29 mouse cellular contexts compared by ENCODE assay signal in the genomic region with DNA sequence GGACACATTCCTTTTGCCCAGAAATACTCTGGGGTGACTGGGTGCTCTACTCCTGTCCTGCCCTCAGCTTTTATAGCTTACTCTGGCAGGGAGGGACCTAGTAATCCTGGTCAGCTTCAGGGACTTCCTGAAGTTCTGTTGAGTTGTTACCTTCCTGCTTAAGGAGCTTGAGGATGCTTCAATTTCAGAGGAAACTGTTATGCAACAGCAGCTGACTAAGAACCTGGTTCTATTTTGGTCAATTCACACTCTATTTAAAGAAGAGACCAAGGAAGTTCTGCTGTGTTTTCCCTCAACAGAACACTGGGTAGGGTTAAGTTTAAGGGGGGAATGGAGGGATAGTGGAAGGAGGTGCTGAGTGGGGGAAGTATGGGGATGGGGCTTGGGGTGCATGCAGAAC. TPM values are rescaled to one million over a fixed set of nuclear protein-coding genes. Genes with fewer than 3 reads are reported as not detected.
"Had no signal": no experiment of that assay in that cellular context is flagged by ENCODE, and none has a peak within 500 bp of the region (broad histone marks: within the 10 kb centered on the region; RNA-seq: fewer than 3 reads in every experiment).

No protein-coding gene starts in this region.

- DNase-seq: cerebellum, adult 9-11 months; cerebellum, postnatal 10 days; cerebellum, postnatal 14 days; cerebellum, postnatal 25 days; cerebellum, postnatal 36 days; embryo, embryonic 11 days; forebrain, postnatal 0 days; gastrocnemius, adult 2 months; gastrocnemius, postnatal 14 days; gastrocnemius, postnatal 25 days; gastrocnemius, postnatal 36 days; heart, adult 11 months; heart, adult 18-20 months; heart, adult 2 months had no signal

- ATAC-seq: forebrain, embryonic 13.5 days; forebrain, embryonic 14.5 days; forebrain, embryonic 15.5 days; forebrain, embryonic 16.5 days; forebrain, postnatal 0 days had no signal

RNA-seq across cellular contexts. Expression of a gene that starts 19.5 kb away (rescaled TPM):
- total RNA-seq: granulocyte monocyte progenitor cell, adult 5-6 weeks had no signal

RNA-seq across cellular contexts. Expression of a gene that starts 50.0 kb away (rescaled TPM):
- total RNA-seq: common myeloid progenitor, adult 5-6 weeks; gastrocnemius, adult 18-20 months; gastrocnemius, adult 2 months; gastrocnemius, adult 8-10 months; gastrocnemius, postnatal 14 days; gastrocnemius, postnatal 25 days; gastrocnemius, postnatal 36 days; gastrocnemius, postnatal 4 days; granulocyte monocyte progenitor cell, adult 5-6 weeks; heart, adult 18-20 months; heart, adult 2 months; heart, adult 8-10 months had no signal
- polyA plus RNA-seq: embryonic facial prominence, embryonic 11.5 days; embryonic facial prominence, embryonic 13.5 days; erythroblast, embryonic 14.5 days; heart, embryonic 10.5 days; heart, embryonic 12.5 days had no signal
